Comparison of ENCODE assay signal across 15 mouse cellular contexts in genomic region chr9:90087906-90088485, GRCm38 (mm10). TPM values are rescaled to one million over a fixed set of nuclear protein-coding genes. Genes with fewer than 3 reads are reported as not detected.
DNase-seq lines count a peak whose midpoint lies in the region; ATAC-seq lines count a peak whose summit lies in the region.
"Had no signal": no experiment of that assay in that cellular context is flagged by ENCODE, and none has a peak within 500 bp of the region (broad histone marks: within the 10 kb centered on the region; RNA-seq: fewer than 3 reads in every experiment).

No protein-coding gene starts in this region.

- no peak overlapping the region for H3K4me3 ChIP-seq in intestine, embryonic 15.5 days (replicated peaks)
- H3K4me3 ChIP-seq in intestine, embryonic 16.5 days (ENCODE audit: low read length): no peak overlapping the region
- H3K4me3 ChIP-seq in forebrain, embryonic 16.5 days (replicated peaks; ENCODE audit: low read length): no peak overlapping the region
- H3K4me3 ChIP-seq: layer of hippocampus, adult 2 months; neural tube, embryonic 13.5 days had no signal

- H3K4me1 ChIP-seq in intestine, embryonic 15.5 days (replicated peaks): no peaks in the 10 kb centered on the region
- no peaks in the 10 kb centered on the region for H3K4me1 ChIP-seq in intestine, embryonic 16.5 days (ENCODE audit: control insufficient read depth, insufficient read depth, low read length)
- H3K4me1 ChIP-seq in forebrain, embryonic 16.5 days (replicated peaks; ENCODE audit: control insufficient read depth, insufficient read depth, low read length): no peaks in the 10 kb centered on the region
- H3K4me1 ChIP-seq: neural tube, embryonic 13.5 days had no signal

- H3K4me2 ChIP-seq in intestine, embryonic 15.5 days (replicated peaks): no peak overlapping the region
- no peak overlapping the region for H3K4me2 ChIP-seq in intestine, embryonic 16.5 days (ENCODE audit: low read depth, low read length)
- H3K4me2 ChIP-seq in forebrain, embryonic 16.5 days (ENCODE audit: low read length): no peak overlapping the region
- H3K4me2 ChIP-seq: neural tube, embryonic 13.5 days had no signal

- H3K27me3 ChIP-seq in intestine, embryonic 15.5 days (replicated peaks): no peaks in the 10 kb centered on the region
- H3K27me3 ChIP-seq in intestine, embryonic 16.5 days (replicated peaks; ENCODE audit: control insufficient read depth, insufficient read depth, low read length): no peaks in the 10 kb centered on the region
- H3K27me3 ChIP-seq in forebrain, embryonic 16.5 days (replicated peaks; ENCODE audit: control insufficient read depth, insufficient read depth, low read length): no peaks in the 10 kb centered on the region
- H3K27me3 ChIP-seq: neural tube, embryonic 13.5 days had no signal

- DNase-seq in 416B (ENCODE audit: low read depth): peak; percentile 33
- no peak for DNase-seq in adrenal gland, postnatal 10 days
- no peak for DNase-seq in cerebellum, adult 11-12 months
- DNase-seq in adrenal gland, postnatal 25 days: no peak
- DNase-seq: cerebellum, postnatal 14 days; gastrocnemius, postnatal 10 days; heart, postnatal 36 days; left cerebral cortex, postnatal 4 days; lung, postnatal 4 days had no signal

- H3K9me3 ChIP-seq in intestine, embryonic 15.5 days: no peaks in the 10 kb centered on the region
- no peaks in the 10 kb centered on the region for H3K9me3 ChIP-seq in intestine, embryonic 16.5 days (ENCODE audit: control insufficient read depth, low read length)
- H3K9me3 ChIP-seq in forebrain, embryonic 16.5 days (ENCODE audit: control insufficient read depth, low read length): no peaks in the 10 kb centered on the region
- H3K9me3 ChIP-seq: neural tube, embryonic 13.5 days had no signal

- peak; percentile 45; the same call in 1 of the 2 replicates for ATAC-seq in intestine, embryonic 15.5 days
- no peak for ATAC-seq in intestine, embryonic 16.5 days
- ATAC-seq in forebrain, embryonic 16.5 days: peak; percentile 51
- 0 out of 2 replicates have a peak, but pooled peaks have one; percentile 30 for ATAC-seq in megakaryocyte progenitor cell, adult 5-6 weeks (replicated peaks; ENCODE audit: poor library complexity)

- no peak overlapping the region for H3K9ac ChIP-seq in intestine, embryonic 15.5 days
- no peak overlapping the region for H3K9ac ChIP-seq in intestine, embryonic 16.5 days (ENCODE audit: low read depth, low read length)
- no peak overlapping the region for H3K9ac ChIP-seq in forebrain, embryonic 16.5 days (replicated peaks; ENCODE audit: low read depth, low read length)
- H3K9ac ChIP-seq: neural tube, embryonic 13.5 days had no signal

- H3K27ac ChIP-seq in intestine, embryonic 15.5 days: no peak overlapping the region
- no peak overlapping the region for H3K27ac ChIP-seq in intestine, embryonic 16.5 days (ENCODE audit: low read length)
- no peak overlapping the region for H3K27ac ChIP-seq in forebrain, embryonic 16.5 days (ENCODE audit: low read length)
- H3K27ac ChIP-seq: layer of hippocampus, adult 2 months; neural tube, embryonic 13.5 days had no signal

- 90% methylated on average over 2 of the region's 2 CpGs for WGBS in intestine, embryonic 15.5 days
- WGBS in intestine, embryonic 16.5 days: 86% methylated on average over 2 of the region's 2 CpGs
- WGBS in forebrain, embryonic 16.5 days: 87% methylated on average over 2 of the region's 2 CpGs

- H3K36me3 ChIP-seq in intestine, embryonic 15.5 days: peaks cover 20% of the 10 kb centered on the region
- H3K36me3 ChIP-seq in intestine, embryonic 16.5 days (ENCODE audit: control insufficient read depth, insufficient read depth, low read length): peaks cover 22% of the 10 kb centered on the region
- peaks cover 29% of the 10 kb centered on the region for H3K36me3 ChIP-seq in forebrain, embryonic 16.5 days (ENCODE audit: control insufficient read depth, insufficient read depth)

RNA-seq across cellular contexts. Expression of gene Morf4l1, which starts 26.6 kb away (rescaled TPM):
- 315 and 344 TPM in 2 replicates for polyA plus RNA-seq in intestine, embryonic 15.5 days (2015; fragmentation: Nextera tagmentation; extraction: Ambion mirVana)
- 281 and 302 TPM in 2 replicates for polyA plus RNA-seq in intestine, embryonic 16.5 days (2015; fragmentation: Nextera tagmentation; extraction: Ambion mirVana)
- polyA plus RNA-seq in forebrain, embryonic 16.5 days (2015; fragmentation: Nextera tagmentation; extraction: Ambion mirVana): 520 and 524 TPM in 2 replicates
- 366 and 378 TPM in 2 replicates for total RNA-seq in megakaryocyte progenitor cell, adult 5-6 weeks (2015)
- total RNA-seq in megakaryocyte progenitor cell, adult 5-6 weeks (2017): 192 and 278 TPM in 2 replicates
- total RNA-seq in adrenal gland, postnatal 10 days (2021): 100 to 1,000 TPM; 279 to 288 TPM
- total RNA-seq in adrenal gland, postnatal 25 days (2021): 307 and 354 TPM in 2 replicates

RNA-seq across cellular contexts. Expression of gene Ctsh, which starts 34.0 kb away (rescaled TPM):
- polyA plus RNA-seq in intestine, embryonic 15.5 days (2015; fragmentation: Nextera tagmentation; extraction: Ambion mirVana): 42.4 and 51.4 TPM in 2 replicates
- polyA plus RNA-seq in intestine, embryonic 16.5 days (2015; fragmentation: Nextera tagmentation; extraction: Ambion mirVana): 56.9 and 59.4 TPM in 2 replicates
- 18.9 and 28.1 TPM in 2 replicates for polyA plus RNA-seq in forebrain, embryonic 16.5 days (2015; fragmentation: Nextera tagmentation; extraction: Ambion mirVana)
- 78.9 and 96.1 TPM in 2 replicates for total RNA-seq in megakaryocyte progenitor cell, adult 5-6 weeks (2015)
- 44.7 and 52.8 TPM in 2 replicates for total RNA-seq in megakaryocyte progenitor cell, adult 5-6 weeks (2017)
- total RNA-seq in adrenal gland, postnatal 10 days (2021): 100 to 1,000 TPM in 1 of 2 experiments, 10 to 100 TPM in 1; 98.8 to 134 TPM
- 137 and 159 TPM in 2 replicates for total RNA-seq in adrenal gland, postnatal 25 days (2021)
